Mouse (Mus musculus): ENCODE measurements at regions not wholly inside any gene's neighbourhood (a gene's known extent, or its start where the extent isn't known, plus 50 kb on each side); places are given as distances from the start of the nearest gene placed in this dataset.

GRCm38 (mm10) chr11:112870201-112871035 lies 88.4 kb downstream of the Sox9 start:
- H3K4me2 ChIP-seq, result peak overlapping the region; percentile 56
- 4% methylated on average over 17 of the region's 17 CpGs for WGBS
- no peaks in the 10 kb centered on the region for H3K36me3 ChIP-seq (ENCODE audit: insufficient read depth)
- no peaks in the 10 kb centered on the region for H3K9me3 ChIP-seq (ENCODE audit: low read depth, low read length)
- ATAC-seq (ENCODE audit: insufficient read depth) (peak; percentile 54), DNase-seq (peak; percentile 46)
- TF ChIP-seq CTCF (IDR thresholded peaks at IDR 0.05; ENCODE audit: low read depth), result no peak
- no peaks in the 10 kb centered on the region for H3K27me3 ChIP-seq (ENCODE audit: insufficient read depth, low read length)
- peak overlapping the region; percentile 48 for H3K9ac ChIP-seq
- H3K27ac ChIP-seq (ENCODE audit: low read depth), result no peak overlapping the region
- 0 out of 2 replicates have a peak, but pooled peaks cover 8% of the 10 kb centered on the region for H3K4me1 ChIP-seq (ENCODE audit: insufficient read depth)
- peak overlapping the region; percentile 12 for H3K4me3 ChIP-seq (ENCODE audit: low read depth, low read length)

GRCm38 (mm10) chr11:112872677-112873367 lies 90.8 kb downstream of the Sox9 start:
- Histone ChIP-seq H3K4me2 (no peak overlapping the region), H3K27ac (ENCODE audit: low read depth) (no peak overlapping the region), H3K9ac (no peak overlapping the region), H3K9me3 (ENCODE audit: low read depth, low read length) (no peaks in the 10 kb centered on the region), H3K27me3 (ENCODE audit: insufficient read depth, low read length) (no peaks in the 10 kb centered on the region), H3K36me3 (ENCODE audit: insufficient read depth) (no peaks in the 10 kb centered on the region), H3K4me1 (ENCODE audit: insufficient read depth) (0 out of 2 replicates have a peak, but pooled peaks cover 8% of the 10 kb centered on the region), H3K4me3 (ENCODE audit: low read depth, low read length) (no peak overlapping the region)
- 61% methylated on average over 11 of the region's 11 CpGs for WGBS
- ATAC-seq (ENCODE audit: insufficient read depth), result no peak
- TF ChIP-seq CTCF (IDR thresholded peaks at IDR 0.05; ENCODE audit: low read depth), result no peak
- no peak for DNase-seq

GRCm38 (mm10) chr11:112874239-112874638 lies 92.2 kb downstream of the Sox9 start:
- no peak overlapping the region for H3K9ac ChIP-seq
- ATAC-seq (ENCODE audit: insufficient read depth), result no peak

DNA sequence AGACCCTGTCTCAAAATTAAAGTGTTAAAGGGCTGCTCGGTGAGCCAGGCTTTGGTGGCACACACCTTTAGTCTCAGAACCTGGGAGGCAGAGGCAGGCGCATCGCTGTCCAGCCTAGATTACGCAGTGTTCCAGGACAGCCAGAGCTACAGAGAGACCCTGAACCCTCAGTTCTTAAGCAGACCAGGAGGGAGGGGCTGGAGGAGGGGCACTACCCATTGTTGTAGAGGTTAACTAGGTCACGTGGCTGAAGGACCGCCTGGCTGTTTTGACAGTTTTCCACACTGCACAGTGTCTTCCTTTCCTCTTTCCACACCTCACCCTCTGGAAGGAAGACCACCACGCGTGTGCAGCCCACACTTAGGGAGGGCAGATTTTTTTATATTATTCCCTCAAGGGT lies 94.2 kb downstream of the Sox9 start:
- 64% methylated on average over 8 of the region's 8 CpGs for WGBS
- Histone ChIP-seq H3K27ac (ENCODE audit: low read depth) (no peak overlapping the region), H3K4me2 (no peak overlapping the region), H3K4me1 (ENCODE audit: insufficient read depth) (no peaks in the 10 kb centered on the region), H3K36me3 (ENCODE audit: insufficient read depth) (no peaks in the 10 kb centered on the region), H3K4me3 (ENCODE audit: low read depth, low read length) (no peak overlapping the region), H3K27me3 (ENCODE audit: insufficient read depth, low read length) (no peaks in the 10 kb centered on the region), H3K9ac (no peak overlapping the region), H3K9me3 (ENCODE audit: low read depth, low read length) (no peaks in the 10 kb centered on the region)
- DNase-seq, result no peak
- TF ChIP-seq CTCF (IDR thresholded peaks at IDR 0.05; ENCODE audit: low read depth), result no peak
- no peak for ATAC-seq (ENCODE audit: insufficient read depth)

More at GRCm38 (mm10) chr11:112874239-112874638, 92.2 kb downstream of the Sox9 start:
- WGBS, result 65% methylated on average over 11 of the region's 11 CpGs
- no peak for DNase-seq
- H3K9me3 ChIP-seq (ENCODE audit: low read depth, low read length), result no peaks in the 10 kb centered on the region
- H3K27ac ChIP-seq (ENCODE audit: low read depth), result 0 out of 2 replicates have a peak overlapping the region, but pooled peaks have one; percentile 24
- H3K36me3 ChIP-seq (ENCODE audit: insufficient read depth), result no peaks in the 10 kb centered on the region
- H3K27me3 ChIP-seq (ENCODE audit: insufficient read depth, low read length), result no peaks in the 10 kb centered on the region
- H3K4me3 ChIP-seq (ENCODE audit: low read depth, low read length), result no peak overlapping the region
- no peak overlapping the region for H3K4me2 ChIP-seq
- H3K4me1 ChIP-seq (ENCODE audit: insufficient read depth), result 0 out of 2 replicates have a peak, but pooled peaks cover 8% of the 10 kb centered on the region
- TF ChIP-seq CTCF (IDR thresholded peaks at IDR 0.05; ENCODE audit: low read depth), result no peak

- no peaks in the 10 kb centered on the region for H3K4me1 ChIP-seq (ENCODE audit: insufficient read depth)
- no peak overlapping the region for H3K4me3 ChIP-seq (ENCODE audit: low read depth, low read length)
- H3K9me3 ChIP-seq (ENCODE audit: low read depth, low read length), result no peaks in the 10 kb centered on the region
- DNase-seq (no peak), ATAC-seq (ENCODE audit: insufficient read depth) (no peak)
- H3K27me3 ChIP-seq (ENCODE audit: insufficient read depth, low read length), result no peaks in the 10 kb centered on the region
- H3K27ac ChIP-seq (ENCODE audit: low read depth), result no peak overlapping the region
- no peak overlapping the region for H3K9ac ChIP-seq
- no peak overlapping the region for H3K4me2 ChIP-seq
- no peak for TF ChIP-seq CTCF (IDR thresholded peaks at IDR 0.05; ENCODE audit: low read depth)
- H3K36me3 ChIP-seq (ENCODE audit: insufficient read depth), result no peaks in the 10 kb centered on the region
Observed at GRCm38 (mm10) chr11:112878436-112878835, 96.4 kb downstream of the Sox9 start.

DNA sequence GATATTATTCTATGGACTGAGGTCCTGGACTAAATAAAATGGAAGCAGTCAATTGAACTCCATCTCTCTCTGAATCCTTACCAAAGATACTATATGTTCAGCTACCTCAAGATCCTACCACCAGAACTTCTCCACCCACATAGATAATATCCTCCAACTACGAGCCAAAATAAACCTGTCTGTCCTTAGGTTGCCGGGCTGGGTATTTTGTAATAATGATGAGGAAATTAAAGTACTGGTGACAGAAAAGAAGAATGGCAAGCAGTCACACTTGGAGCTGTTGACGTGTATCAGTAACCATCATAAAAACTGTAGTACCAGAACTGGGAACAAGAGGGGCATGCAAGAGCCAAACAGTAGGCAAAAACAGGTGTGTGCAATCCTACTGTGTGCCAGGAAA lies 98.7 kb downstream of the Sox9 start:
- no peak for DNase-seq

DNA sequence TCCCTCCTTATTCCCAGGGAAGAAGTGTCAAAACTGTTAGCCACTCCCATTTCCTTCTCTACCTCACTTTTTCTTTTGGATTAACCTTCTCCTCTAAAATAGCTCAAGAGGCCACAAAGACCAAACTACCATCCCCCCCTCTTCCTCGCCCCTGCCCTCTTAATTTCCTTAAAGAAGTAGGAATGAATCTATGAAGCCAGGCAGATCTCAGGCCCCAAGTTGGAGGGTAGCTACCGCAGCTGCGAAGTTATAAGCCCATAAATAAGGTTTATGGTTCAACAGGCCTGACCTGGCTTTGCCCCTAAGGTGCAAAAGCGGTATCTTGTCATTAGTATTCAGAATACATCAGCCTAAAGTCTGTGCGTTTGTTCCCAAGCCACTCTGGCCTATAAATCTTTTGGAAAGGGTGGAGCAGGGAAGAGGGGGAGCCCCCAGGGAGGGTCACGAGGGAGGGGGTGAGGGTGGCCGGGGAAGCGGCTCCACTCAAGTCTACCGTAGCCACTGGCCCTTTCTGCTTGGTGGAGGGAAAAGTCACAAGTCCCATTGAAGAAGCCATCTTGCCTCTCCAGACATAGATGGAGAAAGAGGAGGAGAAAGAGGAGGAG lies 103.4 kb downstream of the Sox9 start:
- Histone ChIP-seq H3K27ac (ENCODE audit: low read depth) (no peak overlapping the region), H3K4me1 (ENCODE audit: insufficient read depth) (no peaks in the 10 kb centered on the region), H3K9me3 (ENCODE audit: low read depth, low read length) (no peaks in the 10 kb centered on the region), H3K4me3 (ENCODE audit: low read depth, low read length) (no peak overlapping the region), H3K27me3 (ENCODE audit: insufficient read depth, low read length) (no peaks in the 10 kb centered on the region), H3K4me2 (no peak overlapping the region), H3K9ac (no peak overlapping the region), H3K36me3 (ENCODE audit: insufficient read depth) (no peaks in the 10 kb centered on the region)
- no peak for TF ChIP-seq CTCF (IDR thresholded peaks at IDR 0.05; ENCODE audit: low read depth)
- DNase-seq, result no peak
- ATAC-seq (ENCODE audit: insufficient read depth), result no peak
- WGBS, result 46% methylated on average over 9 of the region's 9 CpGs

More for the DNA sequence above, 98.7 kb downstream of the Sox9 start:
- ATAC-seq (ENCODE audit: insufficient read depth), result no peak
- H3K4me2 ChIP-seq, result no peak overlapping the region
- H3K9ac ChIP-seq, result no peak overlapping the region
- no peaks in the 10 kb centered on the region for H3K27me3 ChIP-seq (ENCODE audit: insufficient read depth, low read length)
- no peaks in the 10 kb centered on the region for H3K4me1 ChIP-seq (ENCODE audit: insufficient read depth)
- no peaks in the 10 kb centered on the region for H3K9me3 ChIP-seq (ENCODE audit: low read depth, low read length)
- no peak overlapping the region for H3K4me3 ChIP-seq (ENCODE audit: low read depth, low read length)
- WGBS, result 80% methylated on average over 3 of the region's 3 CpGs
- no peaks in the 10 kb centered on the region for H3K36me3 ChIP-seq (ENCODE audit: insufficient read depth)
- no peak overlapping the region for H3K27ac ChIP-seq (ENCODE audit: low read depth)
- no peak for TF ChIP-seq CTCF (IDR thresholded peaks at IDR 0.05; ENCODE audit: low read depth)

Data from lung, embryonic 14.5 days (tissue).